Mouse (Mus musculus) erythroblast, embryonic 14.5 days (primary cell): Measurements from ENCODE around the gene Ifnar2. TPM values are rescaled to one million over a fixed set of nuclear protein-coding genes. Genes with fewer than 3 reads are reported as not detected.

Source experiments
- H3K27me3 ChIP-seq: 2 replicates; pipeline ENCODE4 v1.6.1; 2012; ENCODE audit warnings: inconsistent platforms; ENCODE audit not compliant: control insufficient read depth
- H3K36me3 ChIP-seq: 2 replicates; pipeline ENCODE4 v1.6.1; 2012; ENCODE audit warnings: mild to moderate bottlenecking, inconsistent platforms; ENCODE audit not compliant: control insufficient read depth
- H3K4me1 ChIP-seq: 2 replicates; pipeline ENCODE4 v1.6.1; 2012; ENCODE audit warnings: inconsistent platforms; ENCODE audit not compliant: control insufficient read depth
- H3K4me3 ChIP-seq: replicated peaks from 2 replicates; pipeline ENCODE3; 2012; ENCODE audit warnings: moderate library complexity, mild to moderate bottlenecking, inconsistent platforms
- H3K9me3 ChIP-seq: 2 replicates; pipeline ENCODE4 v1.6.1; 2012; ENCODE audit warnings: low read length, inconsistent platforms, mixed read lengths; ENCODE audit not compliant: control insufficient read depth
- GATA1 ChIP-seq: IDR thresholded peaks from 2 replicates; pipeline ENCODE4 v1.6.1; 2012; ENCODE audit warnings: low read length, inconsistent platforms, mixed read lengths
- TAL1 ChIP-seq: IDR thresholded peaks from 3 replicates; pipeline ENCODE4 v1.6.1; 2012; ENCODE audit warnings: low read length, inconsistent platforms, mixed read lengths
- polyA plus RNA-seq: library from polyadenylated mRNA; stranded (reverse); fragments of >175 nt; gene quantifications from 2 replicates; pipeline ENCODE4 v1.2.3, GENCODE M21; 2012

Gene Ifnar2
- polyA plus RNA-seq, 1 experiment, result 7.3 TPM

DNA sequence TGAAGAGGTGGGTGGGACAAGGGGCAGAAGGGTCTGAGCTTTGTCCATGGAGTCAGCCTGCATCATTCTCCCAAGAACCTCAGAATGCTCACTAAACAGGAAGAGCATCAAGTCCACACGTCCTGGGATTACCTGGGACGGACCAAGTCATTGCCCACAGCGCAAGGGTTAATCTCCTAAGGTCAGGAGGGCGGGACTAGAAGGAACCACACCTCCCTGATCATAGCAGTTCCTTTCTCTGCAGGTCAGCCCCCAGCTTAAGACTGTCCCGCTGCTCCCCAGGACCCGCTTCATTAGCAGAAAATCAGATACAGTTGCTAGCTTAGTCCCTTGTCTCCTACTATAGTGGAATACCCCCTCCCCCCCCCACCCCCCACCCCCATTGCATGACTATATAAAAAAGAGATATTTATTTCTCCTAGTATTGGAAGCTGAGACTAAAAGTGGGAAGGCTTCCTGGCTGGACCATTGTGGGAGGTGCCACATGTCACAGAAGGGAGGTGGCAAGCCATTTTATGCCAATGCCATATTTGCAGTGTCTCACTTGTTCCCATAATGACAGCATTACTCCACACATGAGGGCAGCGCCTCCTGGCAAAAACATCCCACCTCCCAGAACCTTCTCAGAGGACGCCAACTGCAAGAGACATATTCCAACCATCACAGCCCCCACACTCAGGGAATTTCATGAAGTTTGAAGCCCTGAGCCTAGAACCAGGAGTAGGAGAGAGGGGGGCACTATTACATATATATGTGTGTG is 23.2 kb downstream of the Ifnar2 start:
- no peak for TF ChIP-seq GATA1
- no peak for TF ChIP-seq TAL1
- no peaks in the 10 kb centered on the region; the same call in 1 of the 2 replicates for H3K9me3 ChIP-seq
- H3K4me3 ChIP-seq, result no peak overlapping the region
- H3K4me1 ChIP-seq, result peaks cover 49% of the 10 kb centered on the region
- no peaks in the 10 kb centered on the region for H3K27me3 ChIP-seq
- peaks cover 98% of the 10 kb centered on the region for H3K36me3 ChIP-seq

DNA sequence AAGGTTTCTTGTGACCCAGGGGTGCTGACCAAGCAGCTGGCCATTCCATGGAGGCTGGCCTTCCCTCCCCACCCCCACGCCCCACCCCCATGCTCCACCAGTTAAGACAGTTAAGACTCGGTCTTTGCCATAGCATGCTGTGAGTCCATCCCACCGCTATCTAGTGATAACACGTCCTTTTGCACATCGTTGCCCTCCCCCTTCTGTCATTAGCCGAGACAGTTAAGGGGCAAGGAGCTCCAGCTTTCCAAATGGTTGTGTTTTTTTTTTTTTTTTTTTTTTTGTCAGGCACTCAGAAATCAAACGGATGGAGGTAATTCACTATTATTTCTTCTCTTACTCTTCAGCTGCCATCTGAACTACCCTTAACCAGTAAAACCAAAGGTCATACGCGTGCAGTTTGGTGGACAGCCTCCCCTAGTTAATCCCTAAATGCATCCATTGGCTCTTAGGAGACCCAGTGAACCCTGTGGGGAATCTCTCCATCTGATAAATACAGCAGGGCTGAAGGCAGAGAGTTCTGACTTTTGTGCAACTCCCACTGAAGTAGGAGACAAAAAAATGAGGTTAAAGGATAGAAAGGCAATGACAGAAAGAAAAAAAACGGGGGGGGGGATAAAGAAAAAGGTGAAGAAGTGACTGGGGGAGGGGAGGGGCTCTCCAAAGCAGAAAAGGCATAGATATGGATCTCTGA is 24.4 kb downstream of the Ifnar2 start:
- H3K27me3 ChIP-seq, result no peaks in the 10 kb centered on the region
- TF ChIP-seq GATA1, result no peak
- TF ChIP-seq TAL1, result no peak
- H3K4me1 ChIP-seq, result peaks cover 47% of the 10 kb centered on the region
- no peak overlapping the region for H3K4me3 ChIP-seq
- peaks cover 98% of the 10 kb centered on the region for H3K36me3 ChIP-seq
- H3K9me3 ChIP-seq, result no peaks in the 10 kb centered on the region; the same call in 1 of the 2 replicates

DNA sequence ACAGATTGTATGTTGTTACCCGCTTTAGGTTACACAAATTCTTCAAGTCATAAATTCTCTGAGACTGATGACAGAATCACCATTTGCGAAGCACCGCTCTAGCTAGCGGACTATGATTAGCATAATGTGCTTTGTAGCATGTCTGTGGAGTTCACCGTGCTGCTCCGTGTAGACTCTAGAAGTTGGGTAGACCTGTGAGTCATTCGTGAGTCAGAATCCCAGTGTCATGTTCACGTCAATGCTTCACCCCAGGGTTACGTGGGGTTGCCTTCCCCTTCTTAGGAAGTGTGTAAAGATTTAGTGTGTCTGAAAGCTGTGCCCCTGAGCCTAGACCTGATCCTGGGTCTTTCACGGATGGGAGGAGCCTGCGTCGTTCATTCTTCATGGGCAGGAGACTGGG is 25.4 kb downstream of the Ifnar2 start:
- Histone ChIP-seq H3K4me1 (peaks cover 51% of the 10 kb centered on the region), H3K9me3 (no peaks in the 10 kb centered on the region), H3K4me3 (no peak overlapping the region), H3K27me3 (no peaks in the 10 kb centered on the region), H3K36me3 (peaks cover 98% of the 10 kb centered on the region)
- TF ChIP-seq GATA1, result no peak
- TF ChIP-seq TAL1, result no peak

DNA sequence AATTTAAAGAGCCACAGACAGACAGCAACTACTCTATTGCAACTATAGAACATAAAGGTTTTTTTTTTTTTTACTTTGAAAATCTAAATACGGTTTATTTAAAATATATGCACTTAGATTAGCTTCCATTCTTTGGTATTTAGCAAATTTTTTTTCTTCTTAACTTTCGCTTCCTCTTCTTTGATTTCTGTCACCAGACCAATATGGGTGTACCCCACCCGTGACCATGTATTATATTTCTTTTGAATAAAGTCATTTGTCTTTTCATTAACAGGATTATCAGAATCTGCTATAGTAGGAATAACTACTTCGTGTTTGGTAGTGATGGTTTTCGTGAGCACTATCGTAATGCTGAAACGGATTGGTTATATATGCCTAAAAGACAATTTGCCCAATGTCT is 26.4 kb downstream of the Ifnar2 start:
- TF ChIP-seq TAL1 (no peak), GATA1 (no peak)
- no peaks in the 10 kb centered on the region; the same call in 1 of the 2 replicates for H3K9me3 ChIP-seq
- peaks cover 56% of the 10 kb centered on the region for H3K4me1 ChIP-seq
- no peak overlapping the region for H3K4me3 ChIP-seq
- H3K27me3 ChIP-seq, result no peaks in the 10 kb centered on the region
- H3K36me3 ChIP-seq, result peaks cover 98% of the 10 kb centered on the region

DNA sequence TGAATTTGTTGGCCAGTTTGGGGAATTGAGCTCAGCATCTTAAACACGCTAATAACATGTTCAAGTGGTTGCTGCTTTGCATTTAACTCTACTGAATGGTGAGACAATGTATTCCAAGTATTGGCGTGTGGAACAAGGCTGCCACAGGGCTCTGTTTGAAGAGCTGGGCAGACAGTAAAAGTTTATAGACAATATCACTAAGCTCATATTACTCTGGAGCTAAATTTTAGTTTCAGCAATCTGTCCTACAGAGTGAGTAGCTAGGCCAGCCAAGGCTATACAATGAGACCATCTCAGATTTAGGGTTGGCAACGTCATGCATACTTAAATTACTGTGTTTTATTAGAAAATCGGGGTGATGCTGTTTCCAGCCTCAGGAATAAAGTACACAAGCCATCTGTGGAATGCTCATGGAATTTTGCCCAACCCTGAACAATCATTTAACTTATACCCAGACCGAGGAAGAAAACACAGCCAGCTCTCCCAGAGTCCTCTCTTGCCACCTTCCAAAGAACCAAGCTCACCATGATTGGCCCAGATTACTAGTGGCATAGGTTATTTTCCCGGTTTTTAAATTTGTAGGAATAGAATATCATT is 29.1 kb downstream of the Ifnar2 start:
- TF ChIP-seq GATA1 (no peak), TAL1 (no peak)
- Histone ChIP-seq H3K4me3 (no peak overlapping the region), H3K9me3 (no peaks in the 10 kb centered on the region; the same call in 1 of the 2 replicates), H3K4me1 (peaks cover 59% of the 10 kb centered on the region), H3K27me3 (no peaks in the 10 kb centered on the region), H3K36me3 (peaks cover 93% of the 10 kb centered on the region)

DNA sequence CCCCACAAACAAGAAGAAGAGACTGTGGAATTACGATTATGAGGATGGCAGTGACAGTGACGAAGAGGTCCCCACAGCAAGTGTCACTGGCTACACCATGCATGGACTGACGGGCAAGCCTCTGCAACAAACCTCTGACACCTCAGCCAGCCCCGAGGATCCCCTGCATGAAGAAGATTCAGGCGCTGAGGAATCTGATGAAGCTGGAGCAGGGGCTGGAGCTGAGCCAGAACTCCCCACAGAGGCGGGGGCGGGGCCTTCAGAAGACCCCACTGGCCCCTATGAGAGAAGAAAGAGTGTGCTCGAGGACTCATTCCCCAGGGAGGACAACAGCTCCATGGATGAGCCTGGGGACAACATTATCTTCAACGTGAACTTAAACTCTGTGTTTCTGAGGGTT is 31.2 kb downstream of the Ifnar2 start:
- H3K27me3 ChIP-seq, result no peaks in the 10 kb centered on the region
- H3K4me3 ChIP-seq, result no peak overlapping the region
- H3K9me3 ChIP-seq, result no peaks in the 10 kb centered on the region; the same call in 1 of the 2 replicates
- peaks cover 57% of the 10 kb centered on the region for H3K4me1 ChIP-seq
- peaks cover 87% of the 10 kb centered on the region for H3K36me3 ChIP-seq
- no peak for TF ChIP-seq GATA1
- no peak for TF ChIP-seq TAL1

DNA sequence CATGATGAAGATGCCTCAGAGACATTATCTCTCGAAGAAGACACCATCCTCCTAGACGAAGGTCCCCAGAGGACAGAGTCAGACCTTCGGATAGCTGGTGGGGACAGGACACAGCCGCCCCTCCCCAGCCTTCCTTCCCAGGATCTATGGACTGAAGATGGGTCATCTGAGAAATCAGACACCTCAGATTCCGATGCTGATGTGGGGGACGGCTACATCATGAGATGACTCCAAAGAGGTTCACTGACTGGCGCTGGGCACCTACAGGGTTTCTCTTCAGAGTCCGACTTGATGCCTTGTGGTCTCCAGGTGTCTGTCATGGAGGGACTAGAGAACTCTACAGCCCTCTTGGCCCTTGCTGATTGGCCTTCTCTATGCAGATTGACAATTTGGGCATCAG is 31.6 kb downstream of the Ifnar2 start:
- no peaks in the 10 kb centered on the region; the same call in 1 of the 2 replicates for H3K9me3 ChIP-seq
- TF ChIP-seq TAL1 (no peak), GATA1 (no peak)
- H3K4me1 ChIP-seq, result peaks cover 61% of the 10 kb centered on the region
- H3K4me3 ChIP-seq, result no peak overlapping the region
- H3K27me3 ChIP-seq, result no peaks in the 10 kb centered on the region
- H3K36me3 ChIP-seq, result peaks cover 87% of the 10 kb centered on the region

DNA sequence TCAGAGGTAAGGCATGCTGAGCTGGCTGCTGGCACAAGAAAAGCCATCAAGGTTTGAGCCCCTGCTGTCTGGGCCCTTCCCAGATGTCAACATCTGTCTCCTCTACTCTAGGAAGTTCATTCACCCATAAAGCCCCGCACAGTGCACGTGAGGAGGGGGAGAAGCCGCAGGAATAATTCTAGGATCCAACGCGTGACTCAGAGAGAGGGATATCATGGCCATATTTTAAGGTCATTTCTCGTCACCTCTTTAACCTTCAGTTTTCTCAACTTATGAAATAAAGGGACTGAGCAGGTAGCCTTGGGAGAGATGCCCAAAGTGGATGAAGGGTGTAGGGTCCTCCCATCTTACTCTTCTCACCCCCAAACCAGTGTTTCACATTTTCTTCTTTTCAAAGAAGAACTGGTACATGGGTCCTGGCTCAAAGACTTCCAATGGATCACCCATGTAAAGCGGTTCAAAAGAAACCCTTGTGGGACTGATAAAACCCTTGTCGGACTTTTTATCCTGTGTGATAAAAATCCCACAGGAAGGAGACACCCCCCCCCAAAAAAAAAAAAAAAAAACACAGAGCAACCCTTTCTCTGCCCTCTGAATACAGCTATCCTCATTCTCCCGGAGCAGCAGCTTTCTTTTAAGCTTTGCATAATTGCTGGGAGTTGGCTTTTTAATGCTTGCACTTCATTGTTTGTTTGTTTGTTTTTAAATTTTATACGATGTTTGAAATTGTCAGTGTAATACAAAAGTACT is 32.4 kb downstream of the Ifnar2 start:
- H3K27me3 ChIP-seq, result no peaks in the 10 kb centered on the region
- TF ChIP-seq GATA1 (no peak), TAL1 (no peak)
- H3K9me3 ChIP-seq, result no peaks in the 10 kb centered on the region; the same call in 1 of the 2 replicates
- H3K4me1 ChIP-seq, result peaks cover 66% of the 10 kb centered on the region
- peaks cover 88% of the 10 kb centered on the region for H3K36me3 ChIP-seq
- no peak overlapping the region for H3K4me3 ChIP-seq
